Mouse (Mus musculus): ENCODE measurements around the gene Ppa1.
A peak's percentile ranks its signal among the peaks of the same experiment; 100 is the strongest.
"Not testable (repeated sequence)": the region's sequence is repeated elsewhere in the genome, so short reads cannot be mapped to it uniquely, and the experiment has no call there.

Ppa1 gene

GRCm38 (mm10) chr10:61647790-61648736 lies at the start of gene Ppa1:
Ppa1 (plus strand) TSS chr10:61648552.
- peak; percentile 93 for DNase-seq (ENCODE audit: low read depth)

DNA sequence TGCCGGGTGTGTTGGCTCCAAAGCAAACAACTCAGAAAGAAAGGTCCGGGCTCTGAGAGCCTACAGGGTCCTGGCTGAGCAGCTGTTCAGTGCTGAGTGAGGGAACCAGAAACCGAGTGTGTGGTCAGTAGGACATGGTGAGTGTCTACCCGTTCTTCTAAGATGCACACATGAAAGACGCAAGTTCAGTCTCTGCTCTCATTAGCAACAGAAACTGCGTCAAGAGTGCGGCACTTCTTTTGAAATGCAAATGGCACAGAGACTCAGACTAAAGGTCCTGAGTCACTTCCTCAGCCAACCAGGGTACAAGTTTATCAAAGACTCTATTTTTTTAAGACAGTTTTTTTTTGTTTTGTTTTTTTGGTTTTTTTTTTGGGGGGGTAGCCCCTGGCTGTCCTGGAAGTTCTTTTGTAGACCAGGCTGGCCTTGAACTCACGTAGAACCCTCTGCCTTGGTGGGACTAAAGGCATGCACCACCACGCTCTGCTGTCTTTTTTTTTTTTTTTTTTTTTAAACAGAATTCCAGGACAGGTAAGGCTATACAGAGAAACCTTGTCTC lies 48.7 kb upstream of the Ppa1 start:
- DNase-seq (ENCODE audit: low read depth): peak; percentile 9

GRCm38 (mm10) chr10:61602283-61603033 lies 45.9 kb upstream of the Ppa1 start:
- DNase-seq (ENCODE audit: low read depth): peak; percentile 88

- peak; percentile 12 for DNase-seq (ENCODE audit: low read depth)
Measured at GRCm38 (mm10) chr10:61604376-61605065, 43.8 kb upstream of the Ppa1 start.

DNA sequence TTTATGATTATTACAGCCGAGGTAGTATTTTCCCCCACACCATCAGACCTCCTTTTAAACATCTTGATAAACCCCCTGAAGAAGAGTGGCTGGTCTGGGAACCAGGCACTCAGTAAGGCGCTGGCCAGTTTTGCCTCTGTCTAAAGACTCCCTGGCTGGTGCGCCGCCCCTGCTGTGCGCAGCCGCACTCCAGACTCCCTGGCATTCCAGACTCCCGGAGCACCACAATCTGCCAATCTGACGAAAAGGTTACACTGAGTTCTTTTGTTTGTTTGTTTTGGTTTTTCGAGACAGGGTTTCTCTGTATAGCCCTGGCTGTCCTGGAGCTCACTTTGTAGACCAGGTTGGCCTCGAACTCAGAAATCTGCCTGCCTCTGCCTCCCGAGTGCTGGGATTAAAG lies 43.0 kb upstream of the Ppa1 start:
- DNase-seq (ENCODE audit: low read depth): not testable (repeated sequence)

- peak; percentile 82 for DNase-seq (ENCODE audit: low read depth)
Measured at GRCm38 (mm10) chr10:61605851-61606250, 42.5 kb upstream of the Ppa1 start.

DNA sequence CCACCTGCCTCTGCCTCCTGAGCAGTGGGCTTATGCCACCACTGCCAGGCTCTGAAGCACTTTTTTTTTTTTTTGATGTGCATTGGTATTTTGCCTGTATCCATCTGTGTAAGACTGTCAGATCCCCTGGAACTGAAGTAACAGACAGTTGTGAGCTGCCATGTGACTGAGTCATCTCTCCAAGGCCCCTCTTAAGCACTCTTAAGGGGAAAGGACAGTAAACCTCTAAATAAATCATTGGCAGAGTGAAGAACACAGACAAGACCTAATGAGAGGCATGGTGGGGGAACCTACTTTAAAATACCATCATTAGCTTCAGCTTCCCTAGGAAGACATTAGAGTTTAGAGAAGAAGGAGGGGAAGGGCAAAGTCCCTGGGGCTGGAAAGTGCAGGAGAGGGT lies 40.1 kb upstream of the Ppa1 start:
- no peak for DNase-seq (ENCODE audit: low read depth)

- peak; percentile 54 for DNase-seq (ENCODE audit: low read depth)
Measured at GRCm38 (mm10) chr10:61610650-61611235, 37.6 kb upstream of the Ppa1 start.

DNA sequence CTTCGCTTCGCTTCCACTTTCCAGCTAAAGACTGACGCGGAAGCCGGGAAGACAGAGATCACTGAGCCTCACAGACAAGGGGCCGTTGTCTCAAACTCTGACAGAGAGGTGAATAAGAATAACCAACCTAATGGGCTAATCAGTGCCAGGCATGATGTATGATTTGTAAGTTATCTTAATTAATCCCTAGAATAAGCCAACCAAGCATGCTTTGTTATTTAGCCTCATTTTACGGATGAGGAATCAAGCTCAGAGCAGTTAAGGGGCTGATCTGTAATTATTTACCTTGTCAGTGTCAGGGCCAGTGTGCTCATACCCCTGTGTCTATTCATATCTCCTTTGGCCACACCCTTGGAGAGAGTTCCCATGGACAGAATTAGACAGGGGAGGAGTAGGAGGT lies 34.0 kb upstream of the Ppa1 start:
- no peak for DNase-seq (ENCODE audit: low read depth)

GRCm38 (mm10) chr10:61618528-61618927 lies 29.8 kb upstream of the Ppa1 start:
- DNase-seq (ENCODE audit: low read depth): no peak

GRCm38 (mm10) chr10:61621681-61622080 lies 26.7 kb upstream of the Ppa1 start:
- no peak for DNase-seq (ENCODE audit: low read depth)

- peak; percentile 32 for DNase-seq (ENCODE audit: low read depth)
Measured at GRCm38 (mm10) chr10:61623874-61624273, 24.5 kb upstream of the Ppa1 start.

- DNase-seq (ENCODE audit: low read depth): no peak
Measured at GRCm38 (mm10) chr10:61624771-61625170, 23.6 kb upstream of the Ppa1 start.

GRCm38 (mm10) chr10:61625381-61626257 lies 22.7 kb upstream of the Ppa1 start:
- DNase-seq (ENCODE audit: low read depth): peak; percentile 34

DNA sequence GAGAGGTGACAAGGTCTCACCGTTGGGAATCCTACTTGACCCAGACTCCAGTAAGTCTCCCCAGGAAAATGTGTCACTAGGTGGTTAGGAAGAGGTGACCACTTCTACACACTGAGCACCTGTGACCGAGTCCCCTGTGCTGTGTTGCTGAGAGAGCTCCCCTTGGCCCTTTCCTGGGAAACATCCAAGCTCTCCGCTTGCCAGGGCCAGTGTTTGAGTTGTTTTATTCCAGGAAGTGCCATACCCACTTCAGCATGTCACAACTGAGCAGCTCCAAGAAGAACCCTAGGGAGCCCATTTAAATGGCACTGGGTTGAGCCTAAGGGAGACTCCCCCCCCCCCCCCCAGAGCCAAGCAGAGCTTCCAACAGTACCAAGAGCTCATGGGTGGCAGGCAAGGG lies 21.8 kb upstream of the Ppa1 start:
- no peak for DNase-seq (ENCODE audit: low read depth)

DNA sequence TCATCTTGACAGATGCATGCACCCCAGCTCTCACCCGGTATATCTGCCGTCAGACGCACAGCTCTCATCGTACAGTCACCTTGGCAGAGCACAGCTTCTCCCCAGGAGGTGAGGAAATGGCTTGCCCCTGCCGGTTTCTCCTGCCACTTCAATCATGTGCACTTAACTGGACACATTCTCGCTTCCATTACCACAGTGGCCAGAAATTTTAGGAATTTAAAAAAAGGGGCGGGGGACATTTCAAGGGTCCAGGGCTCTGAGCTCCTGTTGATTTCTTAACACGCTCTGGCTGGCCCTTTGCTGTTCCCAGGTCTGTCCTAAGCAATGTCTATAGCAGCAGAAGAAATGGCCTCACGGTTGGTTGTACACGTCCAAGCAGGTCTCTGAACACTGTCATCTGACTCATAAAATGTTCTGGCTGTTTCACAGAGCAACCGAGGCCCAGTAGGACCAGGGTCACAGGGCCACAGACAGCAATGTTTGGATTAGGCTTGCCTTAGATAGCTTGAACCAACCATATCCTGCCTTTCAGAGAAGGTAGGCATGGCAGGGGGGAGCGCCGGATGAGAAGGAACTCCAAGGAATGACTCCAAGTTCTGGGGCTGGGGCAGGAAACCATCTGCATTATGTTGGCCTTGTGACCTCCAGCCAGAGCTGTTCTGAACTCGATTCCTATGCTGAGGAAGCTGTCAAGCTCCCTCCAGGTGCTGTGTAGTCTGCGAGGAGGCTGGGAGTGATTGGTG lies 21.0 kb upstream of the Ppa1 start:
- DNase-seq (ENCODE audit: low read depth): no peak

DNA sequence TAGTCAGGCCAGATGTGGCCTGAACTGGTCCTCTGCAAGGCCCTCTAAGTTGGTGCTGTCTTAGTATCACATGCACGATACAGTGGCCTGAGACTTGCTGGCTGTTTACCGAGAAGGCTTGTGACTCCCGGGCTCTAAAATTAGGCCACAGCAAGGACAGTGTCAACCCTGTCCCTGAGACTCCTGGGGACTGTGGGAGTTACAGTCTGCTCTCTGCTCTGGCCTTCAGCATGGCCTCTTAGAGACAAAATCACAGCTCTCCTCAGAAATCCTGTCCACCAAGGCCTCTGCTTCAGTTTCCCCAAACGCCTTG lies 20.5 kb upstream of the Ppa1 start:
- DNase-seq (ENCODE audit: low read depth): no peak

GRCm38 (mm10) chr10:61632445-61632844 lies 15.9 kb upstream of the Ppa1 start:
- DNase-seq (ENCODE audit: low read depth): no peak

DNA sequence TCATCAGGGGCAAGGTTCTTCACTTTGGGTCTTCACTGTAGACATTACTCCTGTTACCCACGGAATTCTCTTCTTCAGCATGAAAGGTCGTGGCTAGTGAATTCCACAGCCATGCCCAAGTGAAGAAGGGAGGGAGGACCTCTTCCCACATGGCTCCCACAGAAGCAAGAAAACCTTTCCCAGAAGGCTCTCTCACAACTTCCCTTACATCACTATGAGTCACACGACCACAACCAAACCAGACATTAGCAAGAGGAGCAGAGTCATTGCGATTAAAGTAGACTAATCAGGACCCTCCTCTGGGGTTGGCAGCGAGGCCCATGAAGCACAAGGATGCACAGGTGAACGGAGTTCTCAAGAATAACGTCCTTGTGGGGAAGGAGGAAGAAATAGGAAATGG lies 11.3 kb upstream of the Ppa1 start:
- no peak for DNase-seq (ENCODE audit: low read depth)

- DNase-seq (ENCODE audit: low read depth): no peak
Measured at GRCm38 (mm10) chr10:61640363-61640762, 8.0 kb upstream of the Ppa1 start.
